Mouse (Mus musculus): ENCODE data around the gene Pdcd1lg2. TPM values are rescaled to one million over a fixed set of nuclear protein-coding genes. Genes with fewer than 3 reads are reported as not detected.

The Pdcd1lg2 gene
- polyA plus RNA-seq (2016; fragmentation: Nextera tagmentation; extraction: Ambion mirVana), result not detected in 2 replicates

DNA sequence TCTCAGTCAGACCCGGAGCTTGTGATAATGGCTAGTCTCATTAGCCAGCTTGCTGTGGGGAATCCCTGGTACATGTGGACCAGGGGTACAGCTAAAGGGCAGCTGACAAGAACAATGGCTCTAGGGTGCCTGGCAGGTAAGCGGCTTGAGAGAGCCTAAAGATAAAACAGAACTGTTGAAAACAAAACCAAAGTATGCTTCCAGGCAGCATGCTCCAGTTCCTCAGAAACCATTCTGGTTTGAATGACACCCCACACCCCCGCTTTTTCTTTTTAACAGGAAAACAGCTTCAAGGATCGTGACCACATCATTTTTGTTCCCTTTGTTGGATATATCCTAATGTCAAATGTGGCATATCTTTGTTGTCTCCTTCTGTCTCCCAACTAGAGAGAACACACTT is at the start of gene Pdcd1lg2:
Gene Pdcd1lg2, plus strand, starts transcription at position 301 of the 400 bp plus-strand sequence.
- Histone ChIP-seq H3K4me3 (no peak within 1 kb of the TSS), H3K9ac (no peak within 1 kb of the TSS), H3K36me3 (no peaks in the 10 kb centered on the region), H3K4me1 (no peaks in the 10 kb centered on the region), H3K4me2 (replicated peaks) (no peak within 1 kb of the TSS), H3K9me3 (replicated peaks) (no peaks in the 10 kb centered on the region), H3K27ac (no peak within 1 kb of the TSS), H3K27me3 (no peaks in the 10 kb centered on the region; the same call in 1 of the 2 replicates)
- 87% methylated on average over 4 of the region's 4 CpGs for WGBS
- no peak for ATAC-seq (ENCODE audit: low FRiP score)

- Histone ChIP-seq H3K4me1 (peaks cover 15% of the 10 kb centered on the region), H3K27ac (no peak overlapping the region), H3K27me3 (peaks cover 5% of the 10 kb centered on the region; the same call in 1 of the 2 replicates), H3K9me3 (replicated peaks) (no peaks in the 10 kb centered on the region), H3K9ac (peak overlapping the region; percentile 79), H3K4me2 (replicated peaks) (peak overlapping the region; percentile 75), H3K36me3 (peaks cover 4% of the 10 kb centered on the region; the same call in 1 of the 2 replicates), H3K4me3 (peak overlapping the region; percentile 69)
- ATAC-seq (ENCODE audit: low FRiP score), result peak; percentile 99
- WGBS, result 3% methylated on average over 33 of the region's 33 CpGs
These were observed 49.1 kb upstream of the Pdcd1lg2 start for GRCm38 (mm10) chr19:29361468-29362130.

DNA sequence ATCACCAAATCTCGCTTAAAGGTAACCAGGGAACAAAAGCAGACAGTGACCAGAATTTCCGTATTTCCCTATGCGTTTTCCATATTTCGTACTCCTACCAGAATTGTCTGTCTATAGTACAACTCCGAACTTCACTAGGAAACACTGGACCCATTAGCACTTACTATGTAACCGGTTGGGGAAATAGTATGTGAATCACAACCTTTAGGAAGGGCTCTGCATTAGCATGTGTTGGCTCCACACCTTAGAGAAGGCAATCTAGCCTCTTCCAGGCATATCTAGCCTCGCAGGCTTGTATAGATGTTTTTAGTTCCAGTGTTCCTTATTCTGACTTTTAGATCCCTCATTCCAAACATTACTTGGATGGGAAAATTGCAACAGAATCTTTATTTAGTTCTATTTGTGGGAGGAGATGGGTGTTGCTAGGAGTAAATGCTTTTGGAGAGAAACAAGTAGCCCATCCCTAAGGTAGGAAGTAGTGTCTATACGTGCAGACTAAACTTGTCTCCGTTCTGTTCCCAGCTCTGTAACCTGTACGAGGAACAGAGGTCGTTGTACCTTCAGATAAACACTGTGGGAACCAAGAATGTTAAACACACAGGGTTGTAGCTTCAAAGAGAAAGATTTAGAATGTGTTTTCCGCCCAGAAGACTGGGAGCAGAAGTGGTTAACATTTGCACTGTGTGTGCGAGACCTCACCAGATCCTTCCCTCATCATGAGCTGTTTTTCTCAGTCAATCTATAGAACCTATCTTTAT is 48.4 kb upstream of the Pdcd1lg2 start:
- Histone ChIP-seq H3K9me3 (replicated peaks) (no peaks in the 10 kb centered on the region), H3K4me1 (peaks cover 18% of the 10 kb centered on the region), H3K4me3 (peak overlapping the region; percentile 69), H3K27ac (no peak overlapping the region), H3K4me2 (replicated peaks) (peak overlapping the region; percentile 75), H3K36me3 (peaks cover 4% of the 10 kb centered on the region; the same call in 1 of the 2 replicates), H3K27me3 (peaks cover 5% of the 10 kb centered on the region), H3K9ac (peak overlapping the region; percentile 79)
- 0 out of 2 replicates have a peak, but pooled peaks have one; percentile 36 for ATAC-seq (ENCODE audit: low FRiP score)
- WGBS, result 49% methylated on average over 13 of the region's 13 CpGs

DNA sequence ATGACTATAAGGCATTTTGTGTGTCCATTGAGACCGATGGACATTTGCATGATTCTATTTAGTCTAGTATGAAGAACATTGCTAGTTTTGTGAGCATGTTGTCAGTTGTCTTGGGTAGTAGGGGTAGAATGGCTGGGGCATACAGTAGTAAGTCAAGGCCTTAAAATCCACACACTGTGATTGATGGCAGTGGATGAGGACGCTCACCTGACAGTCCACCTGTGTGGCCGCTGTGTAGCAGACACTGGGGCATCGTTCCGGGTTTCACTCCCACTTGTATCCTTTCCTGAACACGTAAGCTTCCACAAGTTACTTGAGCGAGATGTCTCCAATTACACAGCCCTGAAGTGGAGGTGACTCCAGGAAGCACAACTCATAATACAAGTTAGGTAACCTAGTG is 47.2 kb upstream of the Pdcd1lg2 start:
- no peak overlapping the region for H3K27ac ChIP-seq
- peaks cover 3% of the 10 kb centered on the region; the same call in 1 of the 2 replicates for H3K36me3 ChIP-seq
- peaks cover 5% of the 10 kb centered on the region for H3K27me3 ChIP-seq
- H3K4me3 ChIP-seq, result no peak overlapping the region
- H3K4me2 ChIP-seq (replicated peaks), result no peak overlapping the region
- H3K9ac ChIP-seq, result no peak overlapping the region
- ATAC-seq (ENCODE audit: low FRiP score), result no peak
- 88% methylated on average over 7 of the region's 7 CpGs for WGBS
- peaks cover 21% of the 10 kb centered on the region for H3K4me1 ChIP-seq
- H3K9me3 ChIP-seq (replicated peaks), result no peaks in the 10 kb centered on the region

GRCm38 (mm10) chr19:29364076-29364475 is 46.6 kb upstream of the Pdcd1lg2 start:
- H3K9ac ChIP-seq, result no peak overlapping the region
- H3K27me3 ChIP-seq, result peaks cover 5% of the 10 kb centered on the region
- no peak overlapping the region for H3K4me3 ChIP-seq
- 84% methylated on average over 5 of the region's 5 CpGs for WGBS
- H3K4me1 ChIP-seq, result peaks cover 21% of the 10 kb centered on the region
- no peak for ATAC-seq (ENCODE audit: low FRiP score)
- no peaks in the 10 kb centered on the region for H3K9me3 ChIP-seq (replicated peaks)
- H3K4me2 ChIP-seq (replicated peaks), result no peak overlapping the region
- no peak overlapping the region for H3K27ac ChIP-seq
- H3K36me3 ChIP-seq, result no peaks in the 10 kb centered on the region

- H3K36me3 ChIP-seq, result no peaks in the 10 kb centered on the region
- 8% methylated on average over 3 of the region's 3 CpGs for WGBS
- no peak for ATAC-seq (ENCODE audit: low FRiP score)
- no peak overlapping the region for H3K27ac ChIP-seq
- H3K9me3 ChIP-seq (replicated peaks), result no peaks in the 10 kb centered on the region
- peaks cover 5% of the 10 kb centered on the region for H3K27me3 ChIP-seq
- H3K4me2 ChIP-seq (replicated peaks), result no peak overlapping the region
- H3K4me1 ChIP-seq, result peaks cover 21% of the 10 kb centered on the region
- no peak overlapping the region for H3K9ac ChIP-seq
- H3K4me3 ChIP-seq, result no peak overlapping the region
These were observed 45.6 kb upstream of the Pdcd1lg2 start for GRCm38 (mm10) chr19:29365105-29365504.

DNA sequence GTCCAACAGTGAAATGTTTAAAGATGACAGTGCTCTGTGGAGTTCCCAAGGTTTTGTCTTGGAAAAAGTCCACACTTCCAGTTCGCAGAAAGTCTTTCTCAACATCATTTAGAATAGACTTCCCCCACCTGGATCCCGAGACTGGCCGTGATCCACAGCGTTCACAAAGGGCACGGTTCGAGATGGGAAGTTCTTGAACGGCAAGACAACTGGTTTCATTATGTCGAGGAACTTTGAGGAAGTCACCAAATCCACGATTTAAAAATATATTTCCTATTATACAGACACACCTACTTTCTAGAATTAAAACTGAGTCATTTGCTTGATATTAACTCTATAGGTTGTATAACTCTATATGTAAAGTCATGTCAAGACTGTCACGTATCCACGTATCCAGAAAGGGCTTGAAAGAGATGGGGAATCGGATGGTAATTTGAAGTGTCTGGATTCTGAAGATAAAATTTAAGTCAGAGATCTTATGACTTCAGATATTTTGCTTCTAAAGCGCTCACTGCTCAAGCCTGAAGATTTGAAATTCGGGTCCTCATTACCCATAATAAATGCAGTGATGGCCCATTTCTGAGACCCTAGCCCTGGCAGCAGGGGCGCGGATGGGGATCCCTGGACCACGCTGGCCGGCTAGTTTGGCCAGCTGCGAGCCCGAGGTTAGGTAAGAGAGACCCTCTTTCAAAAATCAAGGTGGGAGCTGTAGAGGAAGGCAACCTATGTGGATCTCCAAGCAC is 44.3 kb upstream of the Pdcd1lg2 start:
- 59% methylated on average over 20 of the region's 20 CpGs for WGBS
- Histone ChIP-seq H3K9me3 (replicated peaks) (no peaks in the 10 kb centered on the region), H3K27ac (no peak overlapping the region), H3K4me3 (peak overlapping the region; percentile 37), H3K4me1 (peaks cover 12% of the 10 kb centered on the region), H3K9ac (no peak overlapping the region), H3K4me2 (replicated peaks) (peak overlapping the region; percentile 57), H3K36me3 (no peaks in the 10 kb centered on the region), H3K27me3 (peaks cover 5% of the 10 kb centered on the region)
- no peak for ATAC-seq (ENCODE audit: low FRiP score)

GRCm38 (mm10) chr19:29366969-29367622 is 43.6 kb upstream of the Pdcd1lg2 start, which contains the start of the genes Plgrkt and Cd274:
Gene Plgrkt (minus strand): TSS chr19:29367390.
Gene Cd274 (plus strand): TSS chr19:29367455.
- 4% methylated on average over 26 of the region's 26 CpGs for WGBS
- Histone ChIP-seq H3K9ac (peak within 1 kb of the TSS; percentile 15; the same call in 1 of the 2 replicates), H3K9me3 (replicated peaks) (no peaks in the 10 kb centered on the region), H3K4me2 (replicated peaks) (peak within 1 kb of the TSS; percentile 57), H3K4me3 (peak within 1 kb of the TSS; percentile 37), H3K27me3 (peaks cover 5% of the 10 kb centered on the region), H3K36me3 (no peaks in the 10 kb centered on the region), H3K4me1 (peaks cover 12% of the 10 kb centered on the region; the same call in 1 of the 2 replicates), H3K27ac (no peak within 1 kb of the TSS)
- ATAC-seq (ENCODE audit: low FRiP score), result no peak

- ATAC-seq (ENCODE audit: low FRiP score), result no peak
- H3K4me2 ChIP-seq (replicated peaks), result no peak overlapping the region
- H3K27ac ChIP-seq, result no peak overlapping the region
- no peaks in the 10 kb centered on the region for H3K36me3 ChIP-seq
- H3K9ac ChIP-seq, result no peak overlapping the region
- WGBS, result 89% methylated on average over 2 of the region's 2 CpGs
- H3K27me3 ChIP-seq, result peaks cover 5% of the 10 kb centered on the region
- H3K4me3 ChIP-seq, result no peak overlapping the region
- no peaks in the 10 kb centered on the region for H3K9me3 ChIP-seq (replicated peaks)
- H3K4me1 ChIP-seq, result peaks cover 6% of the 10 kb centered on the region; the same call in 1 of the 2 replicates
These were observed 42.7 kb upstream of the Pdcd1lg2 start for GRCm38 (mm10) chr19:29368041-29368440.

DNA sequence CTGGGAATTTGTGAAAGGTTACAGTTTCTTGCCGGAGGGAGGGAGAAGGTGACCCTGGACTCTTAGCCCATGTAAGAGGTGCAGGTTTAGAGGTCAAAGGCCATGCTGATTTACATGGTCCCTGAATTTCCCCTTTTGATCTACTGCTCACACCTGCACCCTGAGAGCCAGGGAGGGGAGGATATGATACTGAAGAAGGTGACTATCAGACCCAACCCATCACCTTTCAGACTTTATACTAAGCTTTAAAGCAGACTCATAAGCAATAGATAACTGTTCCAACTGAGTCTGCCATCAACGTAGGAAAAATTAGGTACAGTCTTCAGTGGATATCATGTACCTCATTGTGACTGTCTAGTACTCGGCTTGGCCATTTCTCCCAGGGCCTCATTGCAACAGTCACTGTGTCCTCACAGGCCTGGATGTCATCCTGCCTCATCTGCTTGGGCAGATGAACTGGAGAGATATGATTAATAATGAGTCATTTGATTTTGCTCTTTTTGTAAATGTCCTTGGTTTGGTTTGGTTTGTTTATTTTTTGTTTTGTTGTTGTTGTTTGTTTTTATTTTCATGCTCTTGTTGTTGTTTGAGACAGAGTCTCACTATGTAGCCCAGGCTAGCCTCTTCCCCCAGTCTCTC is 41.9 kb upstream of the Pdcd1lg2 start:
- H3K4me2 ChIP-seq (replicated peaks), result no peak overlapping the region
- H3K9ac ChIP-seq, result no peak overlapping the region
- WGBS, result 82% methylated on average over 3 of the region's 3 CpGs
- no peak for ATAC-seq (ENCODE audit: low FRiP score)
- H3K4me3 ChIP-seq, result no peak overlapping the region
- H3K4me1 ChIP-seq, result peaks cover 6% of the 10 kb centered on the region; the same call in 1 of the 2 replicates
- H3K36me3 ChIP-seq, result no peaks in the 10 kb centered on the region
- peaks cover 5% of the 10 kb centered on the region for H3K27me3 ChIP-seq
- no peak overlapping the region for H3K27ac ChIP-seq
- H3K9me3 ChIP-seq (replicated peaks), result no peaks in the 10 kb centered on the region

- ATAC-seq (ENCODE audit: low FRiP score), result no peak
- no peaks in the 10 kb centered on the region for H3K9me3 ChIP-seq (replicated peaks)
- H3K4me2 ChIP-seq (replicated peaks), result no peak overlapping the region
- 73% methylated on average over 12 of the region's 12 CpGs for whole genome bisulfite sequencing
- no peaks in the 10 kb centered on the region for H3K36me3 ChIP-seq
- no peaks in the 10 kb centered on the region; the same call in 1 of the 2 replicates for H3K27me3 ChIP-seq
- no peak overlapping the region for H3K9ac ChIP-seq
- H3K4me1 ChIP-seq, result peaks cover 6% of the 10 kb centered on the region; the same call in 1 of the 2 replicates
- H3K4me3 ChIP-seq, result no peak overlapping the region
- H3K27ac ChIP-seq, result no peak overlapping the region
These were observed 40.6 kb upstream of the Pdcd1lg2 start for GRCm38 (mm10) chr19:29370112-29370511.

Measured in hindbrain, embryonic 12.5 days (tissue).